Mouse (Mus musculus) stomach, embryonic 14.5 days (tissue): Measurements from ENCODE around the gene Zfp574. TPM values are rescaled to one million over a fixed set of nuclear protein-coding genes. Genes with fewer than 3 reads are reported as not detected.
"Not testable (repeated sequence)": the region's sequence is repeated elsewhere in the genome, so short reads cannot be mapped to it uniquely, and the experiment has no call there.

Source experiments
- ATAC-seq: fragments of 200-750 bp; cut with Nextera tagmentation; 2 replicates; pipeline ENCODE4 v1.8.0; 2017; ENCODE audit warnings: low read depth, moderate TSS enrichment; ENCODE audit not compliant: insufficient number of reproducible peaks, insufficient read depth, low FRiP score
- H3K27ac ChIP-seq: fragments of 300-500 bp; sonication (generic); 2 replicates; pipeline ENCODE4 v1.5.1; 2014; ENCODE audit warnings: mild to moderate bottlenecking, low read length, moderate library complexity, mixed read lengths
- H3K27me3 ChIP-seq: fragments of 300-500 bp; sonication (generic); 2 replicates; pipeline ENCODE4 v1.6.1; 2014; ENCODE audit warnings: low read length, control low read depth, mixed read lengths; ENCODE audit not compliant: control insufficient read depth, insufficient read depth
- H3K36me3 ChIP-seq: fragments of 300-500 bp; sonication (generic); 2 replicates; pipeline ENCODE4 v1.6.1; 2014; ENCODE audit warnings: mild to moderate bottlenecking, control low read depth, low read length, moderate library complexity, mixed read lengths; ENCODE audit not compliant: control insufficient read depth, insufficient read depth
- H3K4me1 ChIP-seq: fragments of 300-500 bp; sonication (generic); 2 replicates; pipeline ENCODE4 v1.6.1; 2014; ENCODE audit warnings: low read length, control low read depth, mixed read lengths; ENCODE audit not compliant: control insufficient read depth, insufficient read depth
- H3K4me2 ChIP-seq: fragments of 300-500 bp; sonication (generic); replicated peaks from 2 replicates; pipeline ENCODE4 v1.6.1; 2014; ENCODE audit warnings: low read depth, low read length, control low read depth
- H3K4me3 ChIP-seq: fragments of 300-500 bp; sonication (generic); 2 replicates; pipeline ENCODE4 v1.5.1; 2014; ENCODE audit warnings: low read depth, low read length, control low read depth
- H3K9ac ChIP-seq: fragments of 300-500 bp; sonication (generic); replicated peaks from 2 replicates; pipeline ENCODE4 v1.6.1; 2014; ENCODE audit warnings: low read depth, mild to moderate bottlenecking, control low read depth, low read length, moderate library complexity, mixed read lengths
- H3K9me3 ChIP-seq: fragments of 300-500 bp; sonication (generic); 2 replicates; pipeline ENCODE4 v1.6.1; 2016; ENCODE audit warnings: low read depth, low read length, control low read depth; ENCODE audit not compliant: control insufficient read depth
- WGBS: fragments of 180-500 bp; shearing (Covaris S2); extraction: QIAGEN DNeasy Blood & Tissue Kit; methylation state at CpG from one replicate; pipeline ENCODE4 v1.1.7; 2014; 5-methylcytosine and 5-hydroxymethylcytosine counted together
- polyA plus RNA-seq: library from polyadenylated mRNA; unstranded; fragments of >200 nt; fragmentation: Nextera tagmentation; extraction: Ambion mirVana; gene quantifications from 2 replicates; pipeline ENCODE4 v1.2.1, GENCODE M21; 2014

Zfp574 gene
- polyA plus RNA-seq, 1 experiment from 2014 or later = 27.9 TPM

GRCm38 (mm10) chr7:25044599-25044998, 27.8 kb upstream of the Zfp574 start:
- not testable (repeated sequence) for H3K9me3 ChIP-seq, ATAC-seq, H3K27ac ChIP-seq, H3K4me2 ChIP-seq, H3K4me3 ChIP-seq, H3K9ac ChIP-seq, H3K27me3 ChIP-seq, H3K4me1 ChIP-seq
- peaks cover 37% of the 10 kb centered on the region for H3K36me3 ChIP-seq
- WGBS = 92% methylated on average over 7 of the region's 7 CpGs

- Histone ChIP-seq H3K27me3 (no peaks in the 10 kb centered on the region), H3K27ac (no peak overlapping the region), H3K9me3 (no peaks in the 10 kb centered on the region), H3K4me2 (no peak overlapping the region), H3K4me3 (no peak overlapping the region), H3K9ac (no peak overlapping the region), H3K4me1 (no peaks in the 10 kb centered on the region), H3K36me3 (peaks cover 39% of the 10 kb centered on the region)
- 97% methylated on average over 8 of the region's 8 CpGs for WGBS
- ATAC-seq = no peak
Measured at GRCm38 (mm10) chr7:25047363-25047762, 25.0 kb upstream of the Zfp574 start.

- Histone ChIP-seq H3K4me3 (no peak overlapping the region), H3K4me1 (no peaks in the 10 kb centered on the region), H3K27ac (no peak overlapping the region), H3K4me2 (no peak overlapping the region), H3K27me3 (no peaks in the 10 kb centered on the region), H3K9me3 (no peaks in the 10 kb centered on the region), H3K36me3 (peaks cover 27% of the 10 kb centered on the region), H3K9ac (no peak overlapping the region)
- 79% methylated on average over 16 of the region's 16 CpGs for WGBS
- ATAC-seq = no peak
Measured at GRCm38 (mm10) chr7:25049295-25049930, 23.0 kb upstream of the Zfp574 start.

GRCm38 (mm10) chr7:25052587-25052986, 19.8 kb upstream of the Zfp574 start:
- no peak for ATAC-seq
- peaks cover 34% of the 10 kb centered on the region for H3K36me3 ChIP-seq

GRCm38 (mm10) chr7:25056951-25057350, 15.4 kb upstream of the Zfp574 start:
- Histone ChIP-seq H3K4me1 (no peaks in the 10 kb centered on the region), H3K9ac (no peak overlapping the region), H3K36me3 (peaks cover 46% of the 10 kb centered on the region), H3K4me3 (no peak overlapping the region), H3K27me3 (no peaks in the 10 kb centered on the region), H3K27ac (no peak overlapping the region), H3K4me2 (no peak overlapping the region), H3K9me3 (no peaks in the 10 kb centered on the region)
- WGBS = 60% methylated on average over 4 of the region's 4 CpGs
- no peak for ATAC-seq

More at GRCm38 (mm10) chr7:25052587-25052986, 19.8 kb upstream of the Zfp574 start:
- Histone ChIP-seq H3K4me1 (no peaks in the 10 kb centered on the region), H3K27ac (no peak overlapping the region), H3K27me3 (no peaks in the 10 kb centered on the region), H3K4me2 (no peak overlapping the region), H3K9ac (no peak overlapping the region), H3K9me3 (no peaks in the 10 kb centered on the region), H3K4me3 (no peak overlapping the region)
- 69% methylated on average over 3 of the region's 3 CpGs for WGBS

GRCm38 (mm10) chr7:25057888-25058287, 14.5 kb upstream of the Zfp574 start:
- 94% methylated on average over 5 of the region's 5 CpGs for WGBS
- ATAC-seq = no peak
- H3K36me3 ChIP-seq = peaks cover 51% of the 10 kb centered on the region

GRCm38 (mm10) chr7:25058394-25058793, 14.0 kb upstream of the Zfp574 start:
- Histone ChIP-seq H3K27ac (no peak overlapping the region), H3K9me3 (no peaks in the 10 kb centered on the region), H3K4me2 (no peak overlapping the region), H3K4me3 (no peak overlapping the region), H3K36me3 (peaks cover 56% of the 10 kb centered on the region), H3K27me3 (no peaks in the 10 kb centered on the region), H3K4me1 (no peaks in the 10 kb centered on the region), H3K9ac (no peak overlapping the region)
- 86% methylated on average over 8 of the region's 8 CpGs for WGBS
- ATAC-seq = no peak

More at GRCm38 (mm10) chr7:25057888-25058287, 14.5 kb upstream of the Zfp574 start:
- Histone ChIP-seq H3K4me3 (no peak overlapping the region), H3K27me3 (no peaks in the 10 kb centered on the region), H3K4me2 (no peak overlapping the region), H3K4me1 (no peaks in the 10 kb centered on the region), H3K9ac (no peak overlapping the region), H3K9me3 (no peaks in the 10 kb centered on the region), H3K27ac (no peak overlapping the region)

GRCm38 (mm10) chr7:25058836-25059235, 13.5 kb upstream of the Zfp574 start:
- WGBS = 86% methylated on average over 14 of the region's 14 CpGs
- H3K27ac ChIP-seq = no peak overlapping the region
- H3K36me3 ChIP-seq = peaks cover 61% of the 10 kb centered on the region
- ATAC-seq = no peak; the same call in 1 of the 2 replicates
- H3K4me2 ChIP-seq = no peak overlapping the region
- no peak overlapping the region for H3K4me3 ChIP-seq
- no peak overlapping the region for H3K9ac ChIP-seq
- no peaks in the 10 kb centered on the region for H3K4me1 ChIP-seq
- no peaks in the 10 kb centered on the region for H3K27me3 ChIP-seq
- no peaks in the 10 kb centered on the region for H3K9me3 ChIP-seq

- no peaks in the 10 kb centered on the region for H3K27me3 ChIP-seq
- H3K9ac ChIP-seq = no peak overlapping the region
- H3K4me1 ChIP-seq = no peaks in the 10 kb centered on the region
- no peaks in the 10 kb centered on the region for H3K9me3 ChIP-seq
- WGBS = 93% methylated on average over 6 of the region's 6 CpGs
- no peak for ATAC-seq
- H3K4me3 ChIP-seq = no peak overlapping the region
- no peak overlapping the region for H3K27ac ChIP-seq
- H3K4me2 ChIP-seq = no peak overlapping the region
- H3K36me3 ChIP-seq = peaks cover 60% of the 10 kb centered on the region
Measured at GRCm38 (mm10) chr7:25063346-25063745, 9.0 kb upstream of the Zfp574 start.
